Mouse (Mus musculus) lung, adult 2 months (tissue): Measurements from ENCODE around the gene Crybg2. TPM values are rescaled to one million over a fixed set of nuclear protein-coding genes. Genes with fewer than 3 reads are reported as not detected.

Experiments
- DNase-seq: peaks from one replicate; pipeline ENCODE4 v3.0.0; 2022
- H3K4me1 ChIP-seq: fragments of 200-500 bp; 2 replicates; pipeline ENCODE4 v1.6.1; 2011; ENCODE audit warnings: low read length; ENCODE audit not compliant: control insufficient read depth, insufficient read depth
- H3K4me3 ChIP-seq: fragments of 200-500 bp; replicated peaks from 2 replicates; pipeline ENCODE3; 2011; ENCODE audit warnings: low read depth, mild to moderate bottlenecking, control low read depth, low read length; ENCODE audit errors: extremely low read depth
- CTCF ChIP-seq: fragments of 200-500 bp; IDR thresholded peaks from 2 replicates; pipeline ENCODE4 v1.5.1; 2011; ENCODE audit warnings: mild to moderate bottlenecking, low read length, control low read depth; ENCODE audit not compliant: insufficient read depth
- POLR2A ChIP-seq: fragments of 200-500 bp; IDR thresholded peaks from 2 replicates; pipeline ENCODE4 v1.6.1; 2011; ENCODE audit warnings: low read depth, mild to moderate bottlenecking, control low read depth, low read length, borderline replicate concordance; ENCODE audit errors: extremely low read depth
- WGBS: fragments of 180-500 bp; shearing (Covaris S2); methylation state at CpG from one replicate; pipeline ENCODE4 v1.1.7; 2018; 5-methylcytosine and 5-hydroxymethylcytosine counted together
- polyA plus RNA-seq: library from polyadenylated mRNA; depleted of rRNA; stranded (reverse); fragments of >200 nt; gene quantifications from 2 replicates; pipeline ENCODE4 v1.2.3, GENCODE M21; 2012

The Crybg2 gene
- polyA plus RNA-seq, 1 experiment: 14.7 TPM

GRCm38 (mm10) chr4:134053538-134053937 lies 7.1 kb upstream of the Crybg2 start, which contains the start of gene Zfp683:
Gene Zfp683 (plus strand): TSS chr4:134053838.
- TF ChIP-seq CTCF (no peak), POLR2A (no peak)
- no peak for DNase-seq
- no peaks in the 10 kb centered on the region for H3K4me1 ChIP-seq
- H3K4me3 ChIP-seq: no peak within 1 kb of the TSS
- WGBS: 74% methylated on average over 3 of the region's 3 CpGs

- Histone ChIP-seq H3K4me1 (no peaks in the 10 kb centered on the region), H3K4me3 (peak overlapping the region; percentile 10)
- DNase-seq: no peak
- WGBS: 25% methylated on average over 14 of the region's 14 CpGs
- no peak for TF ChIP-seq CTCF
- no peak for TF ChIP-seq POLR2A
Measured at GRCm38 (mm10) chr4:134058166-134058715, 2.4 kb upstream of the Crybg2 start.

- TF ChIP-seq CTCF (no peak), POLR2A (no peak)
- WGBS: 70% methylated on average over 6 of the region's 6 CpGs
Measured at GRCm38 (mm10) chr4:134058908-134059307, 1.7 kb upstream of the Crybg2 start.

GRCm38 (mm10) chr4:134061166-134061830 lies 683 bp downstream of the Crybg2 start:
- H3K4me3 ChIP-seq: no peak overlapping the region

More at GRCm38 (mm10) chr4:134058908-134059307, 1.7 kb upstream of the Crybg2 start:
- Histone ChIP-seq H3K4me1 (no peaks in the 10 kb centered on the region), H3K4me3 (no peak overlapping the region)
- no peak for DNase-seq

GRCm38 (mm10) chr4:134061944-134062446 lies 1.4 kb downstream of the Crybg2 start:
- no peaks in the 10 kb centered on the region for H3K4me1 ChIP-seq
- WGBS: 52% methylated on average over 8 of the region's 8 CpGs
- TF ChIP-seq POLR2A: no peak
- TF ChIP-seq CTCF: no peak
- DNase-seq: no peak
- no peak overlapping the region for H3K4me3 ChIP-seq

More at GRCm38 (mm10) chr4:134061166-134061830, 683 bp downstream of the Crybg2 start:
- TF ChIP-seq POLR2A: no peak
- no peak for TF ChIP-seq CTCF
- DNase-seq: no peak
- no peaks in the 10 kb centered on the region for H3K4me1 ChIP-seq
- WGBS: 52% methylated on average over 18 of the region's 18 CpGs

GRCm38 (mm10) chr4:134062561-134062960 lies 1.9 kb downstream of the Crybg2 start:
- Histone ChIP-seq H3K4me3 (no peak overlapping the region), H3K4me1 (no peaks in the 10 kb centered on the region)
- TF ChIP-seq POLR2A: no peak
- no peak for TF ChIP-seq CTCF
- WGBS: 53% methylated on average over 8 of the region's 8 CpGs
- DNase-seq: no peak

- peak; percentile 20; the same call in 1 of the 2 replicates for TF ChIP-seq POLR2A
- no peak for TF ChIP-seq CTCF
- WGBS: 27% methylated on average over 23 of the region's 23 CpGs
- Histone ChIP-seq H3K4me3 (no peak overlapping the region), H3K4me1 (no peaks in the 10 kb centered on the region)
- DNase-seq: peak; percentile 23
Measured at GRCm38 (mm10) chr4:134065431-134066004, 4.9 kb downstream of the Crybg2 start.

GRCm38 (mm10) chr4:134067383-134067782 lies 6.8 kb downstream of the Crybg2 start:
- H3K4me3 ChIP-seq: no peak overlapping the region
- no peak for DNase-seq
- WGBS: 78% methylated on average over 8 of the region's 8 CpGs
- TF ChIP-seq POLR2A (no peak), CTCF (no peak)
- no peaks in the 10 kb centered on the region for H3K4me1 ChIP-seq

- TF ChIP-seq CTCF: no peak
- no peaks in the 10 kb centered on the region for H3K4me1 ChIP-seq
- no peak for DNase-seq
- 67% methylated on average over 7 of the region's 7 CpGs for WGBS
- no peak overlapping the region for H3K4me3 ChIP-seq
Measured at GRCm38 (mm10) chr4:134067833-134068544, 7.4 kb downstream of the Crybg2 start.
